Mouse (Mus musculus) B cell, adult 2 months (primary cell): ENCODE results near the gene Pi16.
A peak's percentile ranks its signal among the peaks of the same experiment; 100 is the strongest.
"Not testable (repeated sequence)": the region's sequence is repeated elsewhere in the genome, so short reads cannot be mapped to it uniquely, and the experiment has no call there.

Source experiments
- DNase-seq, 2 experiments: peaks; one replicate each; pipeline ENCODE4 v3.0.0; 2022

The Pi16 gene

DNA sequence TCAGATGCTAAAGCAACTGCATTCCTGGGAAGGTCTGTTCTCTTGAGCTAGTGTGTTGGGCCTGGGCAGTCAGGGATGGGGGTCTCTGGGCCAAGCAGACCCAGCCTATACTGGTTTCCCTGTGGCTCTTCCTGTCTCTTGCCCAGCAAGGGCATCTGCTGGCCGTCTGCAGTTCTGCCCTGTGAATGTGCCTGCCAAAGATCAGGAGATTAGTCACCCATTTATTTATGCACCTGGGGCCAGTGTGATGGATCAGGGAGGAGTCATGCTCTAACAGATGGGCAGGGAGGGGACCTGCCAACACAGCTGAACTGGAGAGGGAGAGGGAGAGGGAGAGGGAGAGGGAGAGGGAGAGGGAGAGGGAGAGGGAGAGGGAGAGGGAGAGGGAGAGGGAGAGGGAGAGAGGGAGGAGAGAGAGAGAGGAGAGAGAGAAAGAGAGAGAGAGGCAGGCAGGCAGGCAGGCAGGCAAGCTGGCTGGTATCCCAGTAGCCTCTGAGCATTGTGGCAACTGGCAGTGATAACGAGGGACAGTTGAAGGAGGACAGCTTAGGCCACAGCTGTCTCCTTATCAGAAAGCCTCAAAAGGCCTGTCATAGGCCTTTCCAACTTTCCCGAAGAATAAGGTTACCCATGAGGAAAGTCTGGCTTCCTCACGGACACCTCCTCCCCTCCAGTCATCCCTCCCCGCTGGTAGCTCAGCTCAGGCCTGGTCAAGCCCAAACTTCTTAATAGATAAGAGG, 13.4 kb downstream of the Pi16 start:
- DNase-seq: no peak

DNA sequence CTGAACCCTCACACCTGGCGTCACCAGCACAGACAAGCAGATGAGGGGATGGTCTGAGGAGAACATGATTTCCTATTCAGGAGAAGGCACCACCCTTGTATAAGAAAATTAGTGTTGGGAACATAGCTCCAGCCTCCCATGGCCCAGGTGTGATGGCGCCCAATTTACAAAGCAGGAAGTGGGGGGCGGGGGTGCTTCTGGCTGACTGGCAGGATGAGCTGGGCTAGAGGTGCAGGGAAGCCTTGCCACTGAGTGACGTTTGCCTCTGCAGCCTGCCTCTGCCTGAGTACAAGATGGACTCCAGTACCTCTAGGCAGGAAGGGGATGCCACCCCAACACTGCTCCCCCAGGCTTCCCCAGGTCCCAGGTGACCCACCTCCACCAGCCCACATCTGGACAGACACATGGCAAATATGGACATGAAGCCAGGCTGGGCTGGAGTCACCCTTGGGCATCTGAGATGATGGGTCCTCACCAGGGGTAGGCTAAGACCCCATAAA, 14.8 kb downstream of the Pi16 start:
- no peak for DNase-seq

DNA sequence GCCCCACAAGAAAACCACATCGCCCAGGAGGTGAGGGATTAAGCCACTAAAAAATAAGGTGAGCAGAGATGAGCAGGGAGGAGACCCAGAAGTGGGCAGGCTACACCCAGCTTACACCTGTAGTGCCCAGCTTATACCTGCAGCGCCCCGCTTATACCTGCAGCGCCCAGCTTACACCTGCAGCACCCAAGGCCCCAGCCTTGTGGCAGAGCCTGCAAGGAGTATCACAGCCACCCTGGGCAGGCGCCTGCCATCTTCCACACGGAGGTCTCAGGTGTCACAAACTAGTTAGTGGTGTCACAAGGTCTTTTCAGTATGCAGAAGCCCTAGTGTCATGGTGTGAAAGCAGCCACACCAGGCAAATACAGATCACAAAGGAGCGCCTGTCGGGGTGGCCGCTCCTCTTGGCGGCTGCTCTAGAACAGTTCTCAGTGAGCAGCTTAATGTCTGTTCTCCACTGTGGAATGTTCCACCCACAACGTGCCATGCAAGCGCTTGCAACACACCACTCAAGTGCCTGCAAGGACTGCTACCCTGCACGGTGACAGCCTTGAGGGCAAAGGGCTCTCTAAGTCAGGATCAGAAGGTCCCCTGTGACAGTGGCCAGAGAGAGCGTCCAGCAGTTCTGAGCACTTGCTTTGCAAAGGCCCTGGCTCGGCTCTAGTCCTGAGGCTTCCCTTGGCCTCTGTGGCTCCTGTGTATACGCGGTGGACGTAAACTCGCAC, 18.9 kb downstream of the Pi16 start:
- DNase-seq: no peak

DNA sequence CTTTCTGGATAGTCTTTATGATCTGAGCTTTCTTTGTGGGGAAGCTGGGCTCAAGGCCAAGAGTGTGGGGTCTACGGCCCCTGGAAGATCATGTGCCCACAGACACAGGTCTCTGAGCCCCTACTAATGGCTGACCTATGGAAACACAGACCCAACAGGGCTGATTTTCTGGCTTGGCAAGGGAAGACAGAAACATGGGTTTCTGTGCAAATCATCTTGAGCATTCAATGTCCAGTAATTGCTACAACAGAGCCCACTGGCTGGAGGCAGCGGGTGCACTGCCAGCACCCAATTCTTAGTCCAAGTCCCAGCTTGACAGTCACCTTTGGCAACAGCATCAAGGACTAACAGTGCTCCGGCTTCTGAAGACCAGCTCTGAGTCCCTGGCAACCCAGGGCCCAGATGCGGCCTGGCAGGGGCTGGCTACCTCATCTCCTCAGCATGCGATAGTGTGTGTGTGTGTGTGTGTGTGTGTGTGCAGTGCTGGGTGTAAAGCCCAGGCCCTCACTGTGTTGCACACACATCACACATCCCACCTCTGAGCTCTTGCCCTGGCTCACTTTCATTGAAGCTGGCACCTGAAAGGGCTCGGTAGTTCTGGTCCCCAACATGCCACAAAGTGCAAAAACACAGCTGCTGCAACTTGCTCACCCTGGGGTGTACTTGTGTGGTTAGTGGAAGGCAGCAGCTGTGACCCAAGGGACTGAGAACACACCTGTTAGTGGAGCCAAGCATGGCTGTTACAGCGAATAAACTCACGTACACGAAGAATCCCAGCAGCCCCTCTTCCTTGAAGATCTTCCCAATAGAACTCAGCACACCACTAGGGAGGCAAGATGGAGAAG, 20.7 kb downstream of the Pi16 start:
- DNase-seq: no peak

DNA sequence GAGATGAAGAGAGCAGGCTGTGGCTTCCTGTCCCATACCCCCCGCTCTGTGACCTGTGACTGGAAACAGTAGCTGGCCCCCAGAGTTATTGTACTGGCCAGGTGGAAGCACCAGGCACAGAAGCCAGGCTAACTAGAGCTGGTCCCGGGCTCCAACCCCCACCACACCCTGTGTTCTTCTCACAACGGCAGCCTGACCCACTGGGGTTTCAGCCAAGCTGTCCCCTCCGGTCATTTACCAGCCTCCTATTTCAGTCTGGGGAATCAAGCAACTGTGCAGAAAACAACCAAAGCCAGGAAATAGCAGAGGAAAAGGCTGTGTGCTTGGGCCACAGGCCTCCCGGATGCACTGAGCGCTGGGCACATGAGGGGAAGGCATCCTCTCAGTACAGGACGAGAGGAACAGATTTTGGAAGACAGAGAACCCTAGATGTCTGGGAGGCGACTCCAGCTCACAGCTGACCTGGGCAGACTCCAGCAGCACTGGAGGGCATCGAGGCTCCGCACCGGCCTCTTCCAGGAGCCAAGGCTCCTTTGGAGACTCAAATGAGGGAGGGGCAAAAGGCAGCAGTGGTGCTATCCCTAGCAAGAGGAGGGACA, 21.8 kb downstream of the Pi16 start:
- no peak for DNase-seq

DNA sequence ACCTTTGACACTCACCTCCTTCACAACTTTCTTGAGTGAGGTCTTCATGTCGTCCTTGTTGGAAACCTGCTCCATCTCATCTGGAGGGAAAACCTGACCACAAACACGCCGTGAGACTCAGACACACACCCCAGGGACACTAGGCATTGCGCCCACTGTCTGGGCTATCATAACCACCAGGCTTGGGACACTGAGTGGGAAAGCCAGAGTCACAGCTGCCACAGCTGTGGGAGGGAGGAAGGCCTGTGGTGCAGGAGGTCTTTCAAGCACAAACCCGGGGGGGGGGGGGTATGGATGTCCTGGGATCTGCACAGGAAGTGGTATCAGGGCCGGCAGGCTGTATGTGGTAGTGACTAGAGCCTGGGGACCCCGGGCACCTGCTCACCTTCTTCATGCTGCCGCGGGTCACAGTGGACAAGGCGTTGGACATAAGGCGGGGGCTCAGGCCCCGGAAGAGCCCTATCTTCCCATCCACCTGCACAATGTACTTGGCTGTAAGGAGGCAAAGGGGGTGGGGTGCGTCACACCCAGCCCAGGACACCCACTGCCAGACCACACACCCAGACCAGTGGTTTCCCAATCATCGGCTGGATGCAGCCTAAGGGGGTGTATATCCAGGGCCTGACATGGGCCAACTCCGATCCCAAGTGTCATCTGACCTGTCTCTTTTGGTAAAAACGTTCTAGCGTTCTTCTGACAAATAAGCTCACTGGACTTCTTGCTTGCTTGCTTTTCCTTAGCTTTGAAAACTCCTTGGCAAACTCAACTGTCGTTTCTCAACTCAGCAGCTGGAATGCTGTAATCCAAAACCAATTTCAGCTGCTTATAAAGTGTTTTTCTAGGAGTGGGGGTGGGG, 23.2 kb downstream of the Pi16 start:
- DNase-seq: no peak

DNA sequence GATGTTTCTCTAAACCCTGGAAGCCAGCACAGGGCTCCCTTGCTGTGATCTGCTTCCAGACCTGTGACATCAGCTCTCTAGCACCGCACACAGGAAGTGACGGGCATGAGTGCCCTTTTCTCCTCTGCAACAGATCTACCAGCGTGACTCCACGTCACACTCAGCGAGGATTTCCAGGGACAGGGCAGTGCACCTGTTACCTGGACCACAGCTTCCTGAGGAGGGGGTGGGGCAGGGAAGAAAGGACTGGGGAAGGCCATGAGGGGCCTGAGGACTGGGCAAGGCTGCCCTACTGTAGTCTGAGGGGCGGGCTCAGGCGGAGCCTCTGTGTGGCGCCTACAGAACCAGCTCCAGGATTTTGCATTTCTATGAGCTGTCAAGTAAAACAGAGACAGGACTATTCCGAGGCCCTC, 24.1 kb downstream of the Pi16 start:
- DNase-seq: peak; percentile 59 to 63

DNA sequence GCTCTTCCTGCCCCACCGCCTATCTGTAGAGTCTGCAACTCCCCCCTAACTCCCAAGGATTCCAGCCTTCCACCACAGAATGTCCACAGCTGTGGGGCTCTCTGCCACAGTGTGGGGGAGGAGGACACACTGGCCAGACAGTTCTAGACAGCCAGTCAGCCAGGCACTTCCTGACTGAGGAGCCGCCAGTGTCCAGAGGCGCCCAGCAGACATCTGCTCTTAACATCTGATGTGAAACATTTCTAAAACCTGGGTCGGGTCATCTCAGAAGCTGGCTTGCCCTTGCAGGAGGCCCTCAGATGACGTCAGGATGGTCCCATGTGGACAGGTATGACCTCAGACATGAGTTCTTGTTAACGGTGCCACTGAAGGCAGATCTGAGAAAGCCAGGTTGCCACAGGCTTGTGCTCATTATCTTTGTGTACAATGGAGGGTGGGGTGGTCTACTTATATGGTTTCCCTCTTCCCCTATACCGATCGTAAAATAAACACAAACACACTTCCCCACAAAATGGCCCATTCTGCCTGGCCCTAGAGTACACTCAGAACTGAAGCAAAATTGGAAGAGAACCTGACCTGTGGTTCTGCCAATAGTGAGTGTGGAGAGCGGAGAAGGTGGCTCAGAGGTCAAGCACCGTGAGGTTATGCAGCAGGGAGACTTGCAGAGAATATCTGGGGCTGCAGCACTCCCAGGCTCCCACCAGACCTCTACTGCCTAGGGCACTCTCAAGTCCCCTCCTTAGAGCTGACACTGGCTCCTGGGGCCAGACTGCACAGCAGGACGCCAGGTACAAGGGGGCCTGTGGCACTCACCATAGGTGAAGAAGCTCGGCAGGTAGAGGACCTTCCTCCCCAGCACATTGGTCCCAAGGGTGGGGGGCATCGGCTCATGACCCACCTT, 24.8 kb downstream of the Pi16 start:
- no peak for DNase-seq

DNA sequence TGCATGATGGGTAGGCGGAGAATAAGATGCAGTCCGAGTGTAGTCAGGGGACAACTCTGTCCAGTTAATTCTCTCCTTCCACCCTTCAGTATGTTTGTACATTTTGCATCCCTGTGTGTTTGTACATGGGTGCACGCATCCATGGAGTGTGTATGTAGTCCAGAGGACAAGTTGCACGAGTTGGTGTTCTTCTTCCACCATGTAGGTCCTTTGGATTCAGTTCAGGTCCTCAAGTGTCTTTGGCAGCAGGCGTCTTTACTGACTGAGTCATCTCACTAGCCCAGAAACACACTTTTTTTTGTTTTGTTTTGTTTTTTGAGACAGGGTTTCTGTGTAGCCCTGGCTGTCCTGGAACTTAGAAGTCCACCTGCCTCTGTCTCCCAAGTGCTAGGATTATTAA, 25.8 kb downstream of the Pi16 start:
- no peak for DNase-seq

DNA sequence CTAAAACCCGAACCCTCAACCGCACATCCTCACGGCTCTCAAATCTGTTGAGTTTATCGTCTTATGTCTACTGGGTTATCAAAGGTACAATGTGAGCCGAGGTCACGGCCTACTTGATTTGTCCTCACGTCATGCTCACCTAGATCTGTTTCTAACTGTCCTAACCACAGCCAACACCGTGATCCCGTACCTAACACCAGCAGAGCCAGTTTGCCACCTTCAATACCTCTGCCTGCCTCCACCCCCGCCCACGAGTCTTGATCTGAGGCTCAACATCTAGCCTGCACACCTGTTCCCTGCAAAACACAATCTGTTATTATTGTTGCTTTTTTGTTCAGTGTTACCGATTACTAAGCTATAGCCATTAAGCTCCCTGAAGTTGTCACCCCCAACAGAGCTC, 27.8 kb downstream of the Pi16 start:
- no peak for DNase-seq

DNA sequence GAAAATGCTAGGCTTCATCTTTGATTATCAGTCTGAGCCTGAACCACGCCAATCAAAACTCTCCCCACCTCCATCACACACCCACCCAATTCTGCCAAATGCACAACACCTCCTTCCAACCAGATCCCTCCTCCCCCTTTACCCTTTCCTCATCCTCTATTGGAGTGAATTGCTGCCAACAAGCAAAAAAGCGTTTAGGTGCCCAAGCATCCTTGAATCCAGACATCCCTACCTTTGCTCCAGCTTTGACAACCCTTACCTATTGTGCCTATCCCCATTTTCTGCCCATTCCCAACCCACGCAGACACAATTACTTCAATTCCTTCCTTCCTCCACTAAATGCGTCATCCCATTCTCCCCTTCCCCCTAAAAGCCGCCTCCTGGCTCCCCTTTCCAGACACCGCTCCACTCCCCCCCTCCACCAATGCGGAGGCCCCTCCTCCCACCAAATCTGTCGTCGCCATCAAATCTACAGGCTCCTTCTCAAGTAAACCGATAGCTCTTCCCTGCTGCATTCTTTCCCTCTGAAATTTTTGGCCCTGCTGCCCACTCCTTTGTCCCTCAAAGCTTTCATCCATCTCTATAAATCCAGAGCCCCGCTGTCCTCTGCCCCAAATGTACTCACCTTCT, 29.1 kb downstream of the Pi16 start:
- no peak for DNase-seq

DNA sequence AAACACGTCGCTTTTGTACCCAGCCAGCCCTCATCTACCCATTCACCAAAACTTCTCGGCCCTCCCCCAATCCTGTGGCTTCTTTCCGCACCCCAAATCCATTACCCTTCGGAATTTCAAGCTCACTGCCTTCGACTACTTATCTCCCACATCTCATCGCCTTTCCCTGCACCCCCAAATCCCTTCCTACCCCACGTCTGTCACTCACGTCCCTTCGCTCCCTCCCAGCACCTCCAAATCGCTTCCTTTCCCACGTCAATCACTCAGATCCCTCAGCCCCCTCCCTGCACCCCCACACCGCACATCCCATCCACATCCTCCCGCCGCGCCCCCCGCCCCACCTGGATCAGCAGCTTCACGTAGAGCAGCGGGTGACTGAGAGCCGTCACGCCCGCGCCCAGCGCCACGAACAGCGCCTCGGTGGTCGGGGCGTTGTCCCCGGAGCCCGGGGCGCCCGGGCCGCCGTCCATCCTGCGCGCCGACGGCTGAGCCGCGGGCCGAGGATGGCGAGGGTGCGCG, 29.7 kb downstream of the Pi16 start:
- DNase-seq: no peak

DNA sequence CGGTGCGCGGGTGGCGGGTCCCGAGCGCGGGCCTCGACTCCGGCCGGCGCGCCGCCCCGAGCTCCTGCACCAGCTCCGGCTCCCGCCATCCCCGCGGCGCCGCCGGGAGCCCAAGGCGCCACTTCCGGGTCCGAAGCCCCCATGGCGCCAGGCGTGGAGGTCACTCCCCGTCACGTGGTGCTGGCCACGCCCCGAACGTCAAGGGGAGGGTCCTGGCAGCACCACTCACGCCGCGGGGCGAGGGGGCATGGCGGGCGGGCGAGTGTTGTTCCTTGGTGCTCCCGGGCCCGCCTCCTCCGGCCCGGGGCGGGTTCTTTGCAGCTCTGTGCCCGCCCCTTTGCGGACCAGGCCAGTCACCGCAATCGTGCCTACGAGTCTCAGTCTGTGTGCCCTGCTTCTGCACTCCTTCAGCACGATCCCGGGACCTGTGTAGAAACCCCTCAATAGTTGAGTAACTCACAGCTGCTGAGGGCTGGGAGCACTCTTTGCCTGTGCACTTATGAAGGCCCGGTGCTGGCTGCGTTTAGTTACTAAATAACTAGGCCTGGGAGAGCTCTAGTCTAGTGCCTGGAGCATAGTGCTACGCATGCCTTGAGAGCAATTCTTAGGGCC, 30.3 kb downstream of the Pi16 start, which contains the start of gene Mtch1:
Gene Mtch1, minus strand, starts transcription at position 290 of the 612 bp plus-strand sequence.
- DNase-seq: peak; percentile 100

DNA sequence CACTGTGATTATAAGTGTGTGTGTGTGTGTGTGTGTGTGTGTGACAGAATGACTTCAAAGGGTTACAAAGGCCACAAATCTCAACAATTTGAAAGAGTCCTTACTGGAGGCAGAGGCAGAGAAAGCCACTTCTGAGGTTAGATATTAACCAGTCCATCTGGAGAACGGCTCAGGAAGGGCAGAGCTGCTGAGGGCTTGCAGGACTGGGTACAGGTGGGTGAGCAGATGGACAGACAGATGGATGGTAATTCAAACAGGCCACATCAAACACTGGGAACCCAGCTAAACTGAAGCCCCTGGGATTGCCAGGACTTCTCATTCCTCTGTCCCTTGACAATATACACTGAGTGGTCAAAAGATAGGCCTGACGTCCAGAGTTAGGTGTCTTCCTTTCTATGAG, 31.5 kb downstream of the Pi16 start:
- DNase-seq: no peak

DNA sequence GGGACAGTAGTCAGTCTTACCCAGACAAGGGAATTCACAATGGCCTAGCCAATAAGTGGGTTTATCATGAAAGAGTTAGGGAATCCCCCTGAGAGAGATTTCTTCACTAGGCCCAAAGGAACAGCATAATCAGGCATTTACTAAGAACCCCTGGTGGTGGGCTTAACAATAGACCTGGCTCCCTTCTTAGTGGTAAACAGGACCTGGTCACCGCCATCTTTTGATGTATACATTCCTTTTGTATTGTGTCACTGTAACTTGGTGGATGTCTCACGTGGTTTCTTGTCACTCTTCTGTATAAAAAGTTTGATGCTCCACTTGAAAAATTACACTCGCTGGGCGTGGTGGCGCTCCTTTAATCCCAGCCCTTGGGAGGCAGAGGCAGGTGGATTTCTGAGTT, 33.6 kb downstream of the Pi16 start:
- DNase-seq: not testable (repeated sequence)

DNA sequence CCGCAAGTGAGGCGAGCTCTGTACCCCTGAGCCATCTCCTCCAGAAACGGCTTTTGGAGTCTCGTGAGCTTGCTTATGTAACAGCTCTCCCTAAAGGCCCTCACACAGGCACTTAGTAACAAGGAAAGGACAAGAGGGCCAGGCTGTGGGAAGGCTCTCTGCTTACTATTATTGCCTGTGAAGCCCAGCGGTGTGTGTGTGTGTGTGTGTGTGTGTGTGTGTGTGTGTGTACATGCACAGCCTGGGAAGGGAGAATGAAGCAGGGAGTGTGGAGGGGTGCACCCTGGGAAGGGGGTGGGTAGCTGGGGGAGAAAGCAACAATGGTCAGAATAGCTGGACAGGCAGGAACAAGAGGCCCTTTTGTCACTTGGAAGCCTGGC, 38.0 kb downstream of the Pi16 start:
- DNase-seq: no peak

DNA sequence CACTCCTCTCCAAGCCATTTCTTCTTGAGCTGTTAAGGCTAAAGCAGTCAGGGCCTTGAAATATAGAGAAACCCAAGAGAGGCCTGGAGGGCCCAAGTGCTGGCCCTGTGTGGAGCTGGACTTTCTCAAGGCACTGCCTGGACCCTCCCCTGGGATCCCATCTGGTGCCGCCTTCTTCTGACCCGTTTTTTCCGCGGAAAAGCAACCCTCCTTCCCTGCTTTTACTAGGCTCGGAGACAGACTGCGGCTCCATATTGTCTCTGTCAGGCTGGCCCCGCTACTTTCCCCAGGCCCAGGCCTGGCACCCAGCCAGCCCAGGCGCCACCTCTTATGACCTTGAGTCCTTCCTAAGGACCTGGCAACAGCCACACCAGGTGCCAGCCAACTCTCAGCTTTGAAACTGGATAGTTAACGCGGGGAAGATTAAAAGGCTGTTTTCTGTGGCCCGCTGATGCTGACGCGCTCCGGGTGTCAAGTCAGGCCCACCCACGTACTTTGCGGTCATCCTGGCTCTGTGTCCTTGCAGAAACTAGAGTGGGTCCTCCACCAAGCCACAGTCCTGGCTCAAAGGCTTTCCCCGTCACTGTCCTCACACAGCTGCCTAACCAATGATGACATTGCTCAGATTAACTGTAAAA, 38.5 kb downstream of the Pi16 start:
- no peak for DNase-seq

DNA sequence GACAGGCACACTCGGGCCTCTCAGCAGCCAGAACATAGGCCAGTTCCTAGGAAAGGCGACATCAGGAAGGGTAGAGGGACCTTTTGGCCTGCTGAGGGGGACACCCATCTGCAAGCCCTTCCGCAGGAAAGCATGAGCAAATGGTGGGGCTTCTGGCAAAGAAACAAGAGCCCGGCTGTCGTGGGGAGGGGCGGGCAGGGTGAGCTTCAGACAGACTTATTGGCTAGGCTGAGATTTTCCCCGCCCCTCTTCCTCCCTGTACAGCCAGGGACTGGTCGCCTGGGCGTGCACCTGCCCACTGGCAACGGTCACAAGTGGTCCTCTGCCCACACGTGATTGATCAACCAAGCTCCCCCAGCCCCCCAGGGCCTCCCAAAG, 39.0 kb downstream of the Pi16 start:
- no peak for DNase-seq

DNA sequence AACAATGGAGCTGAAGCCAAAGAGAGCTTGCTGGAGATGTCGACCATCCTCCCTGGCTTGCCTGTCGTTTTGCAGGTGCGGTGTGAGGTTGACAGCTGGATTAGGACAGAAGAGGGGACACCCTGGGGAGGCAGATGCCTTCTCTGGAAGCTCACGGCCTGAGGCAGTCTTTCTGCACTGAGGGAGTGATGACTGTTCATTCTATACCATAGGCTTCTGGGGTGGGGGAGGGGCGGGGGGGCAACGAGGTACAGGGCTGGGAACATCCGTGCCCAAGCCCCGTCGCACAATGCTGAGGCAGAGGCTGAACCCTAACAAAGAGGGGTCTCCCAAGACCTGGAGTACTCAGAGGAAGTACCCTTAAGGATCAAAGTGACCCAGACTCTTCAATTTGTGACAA, 39.4 kb downstream of the Pi16 start:
- DNase-seq: no peak
